Mouse (Mus musculus) layer of hippocampus, adult 9-11 months (tissue): ENCODE data around the gene Ubac2.

ENCODE experiments used
- DNase-seq: peaks from one replicate; pipeline ENCODE4 v3.0.0; 2022

Gene Ubac2

DNA sequence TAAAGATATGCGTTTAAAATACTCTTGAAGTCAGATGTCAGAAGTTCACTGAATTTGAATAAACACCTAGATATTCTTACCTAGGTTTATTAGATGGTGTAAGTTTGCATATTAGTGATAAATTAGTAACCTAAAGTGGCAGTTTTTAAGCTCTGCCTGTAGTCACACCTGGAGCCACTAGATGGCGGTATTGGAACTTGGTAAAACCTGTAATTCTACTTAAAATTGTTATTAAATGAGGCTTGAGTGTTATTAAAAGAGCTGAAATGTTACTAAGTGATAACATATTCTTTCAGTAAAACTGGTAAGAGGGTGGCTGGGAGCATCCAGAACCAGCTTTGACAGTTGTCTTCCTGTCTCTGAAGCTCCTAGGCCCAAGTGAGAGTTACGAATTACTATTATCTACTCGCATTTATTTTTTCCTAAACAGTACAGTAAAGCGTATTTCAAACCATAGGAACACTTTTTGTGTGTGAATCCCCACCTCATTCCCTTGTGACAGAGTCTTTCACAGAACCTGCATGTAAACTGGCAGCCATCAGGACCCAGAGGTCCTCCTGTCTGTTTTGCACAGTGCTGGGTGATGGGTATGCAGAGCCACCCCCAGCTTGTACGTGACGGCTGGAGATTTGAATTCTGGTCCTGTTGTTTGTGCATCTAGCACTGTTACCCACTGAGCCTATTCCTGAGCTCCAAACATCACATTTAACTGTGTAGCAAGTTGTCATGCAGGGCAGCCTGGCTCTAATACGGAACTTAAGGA lies 50.1 kb downstream of the Ubac2 start:
- DNase-seq = no peak

- no peak for DNase-seq
These were observed 51.0 kb downstream of the Ubac2 start for GRCm38 (mm10) chr14:121929243-121929951.

DNA sequence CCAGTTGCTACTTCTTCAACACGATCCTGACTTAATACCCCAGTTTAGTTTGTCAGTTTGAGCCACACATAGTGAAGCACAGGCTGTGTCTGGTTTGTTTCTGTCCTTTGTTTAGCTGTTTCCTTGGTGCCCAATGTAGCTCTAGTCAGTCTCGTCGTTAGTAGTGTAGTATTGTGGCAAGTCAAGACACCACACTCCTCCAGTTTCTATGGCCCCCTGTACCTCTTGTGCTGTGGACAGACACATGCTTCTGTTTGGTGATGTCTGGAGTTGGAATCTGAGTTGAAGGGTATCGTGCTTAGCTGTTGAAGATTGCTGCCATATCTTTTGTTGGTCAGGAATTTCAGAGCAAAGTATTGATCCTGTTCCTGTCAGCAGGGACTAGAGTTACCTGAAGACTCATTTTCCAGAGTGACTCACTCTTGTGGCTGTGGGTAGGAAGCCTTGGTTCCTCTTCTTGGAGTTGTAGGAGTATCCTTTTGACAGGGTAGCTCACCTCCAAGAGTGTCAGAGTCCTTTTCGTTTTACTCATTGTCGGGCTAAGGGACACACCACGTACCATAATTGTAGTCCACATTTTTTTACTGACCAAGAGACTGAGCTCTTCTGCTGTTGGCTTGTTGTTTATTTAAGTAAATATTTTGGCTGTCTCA lies 52.4 kb downstream of the Ubac2 start:
- no peak for DNase-seq

DNA sequence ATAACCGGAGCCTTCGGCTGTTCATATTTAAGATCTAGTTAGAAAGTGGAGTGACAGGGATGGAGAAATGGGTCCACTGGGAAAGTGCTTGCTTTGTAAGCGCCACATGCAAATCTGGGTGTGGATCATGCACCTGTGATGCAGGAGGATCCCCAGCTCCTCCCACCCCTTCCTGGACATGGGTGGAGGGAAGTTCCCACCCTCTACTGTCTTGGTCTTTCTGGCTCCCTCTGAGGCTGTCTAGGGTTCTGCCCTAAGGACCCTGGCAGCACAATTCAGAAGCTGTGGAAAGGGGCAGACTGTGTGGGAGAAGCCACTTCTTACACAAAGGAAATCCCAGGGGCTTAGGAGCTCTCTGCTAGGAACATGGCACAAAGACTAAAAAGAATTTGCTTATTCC lies 53.2 kb downstream of the Ubac2 start:
- DNase-seq = no peak

DNA sequence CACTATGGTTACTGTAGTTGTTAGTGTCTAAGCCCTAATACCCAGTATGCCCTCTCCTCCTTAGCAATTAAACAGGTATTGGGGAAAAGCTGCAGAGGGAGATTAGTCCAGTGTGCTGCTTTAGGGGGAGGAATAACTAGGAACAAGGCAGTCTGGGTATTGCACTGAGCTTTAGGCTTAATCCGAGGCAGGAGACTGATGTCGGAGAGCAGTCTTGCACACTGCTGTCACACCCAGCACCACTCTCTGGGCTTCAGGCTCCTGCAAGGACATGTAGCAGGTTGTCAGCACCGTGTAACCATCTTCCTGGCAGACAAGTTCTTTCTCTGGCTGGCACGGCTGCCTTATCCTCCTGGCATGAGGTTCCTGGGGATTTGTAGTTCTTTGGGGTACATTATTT lies 53.8 kb downstream of the Ubac2 start:
- no peak for DNase-seq

- DNase-seq = no peak
These were observed 55.6 kb downstream of the Ubac2 start for GRCm38 (mm10) chr14:121933906-121934596.

- no peak for DNase-seq
These were observed 56.2 kb downstream of the Ubac2 start for GRCm38 (mm10) chr14:121934597-121934946.

DNA sequence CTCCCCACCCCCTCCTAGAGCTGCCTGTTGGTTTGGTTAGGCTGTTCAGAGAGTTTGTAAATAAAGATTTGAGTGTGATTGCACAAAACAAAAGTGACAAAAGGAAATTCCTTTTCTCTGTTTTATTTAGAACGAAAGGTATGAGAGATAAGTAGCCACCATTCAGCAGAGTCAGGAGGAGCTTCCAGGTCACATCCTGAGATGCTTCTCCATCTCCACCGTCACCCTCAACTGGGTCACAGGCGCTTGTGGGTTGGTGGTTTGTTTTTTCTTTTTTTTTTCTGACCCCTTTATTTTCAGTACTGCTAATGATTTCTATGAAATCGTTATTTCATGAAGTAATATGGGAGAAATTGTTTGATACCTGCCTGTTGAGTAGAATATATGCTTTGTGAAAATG lies 57.9 kb downstream of the Ubac2 start:
- no peak for DNase-seq

DNA sequence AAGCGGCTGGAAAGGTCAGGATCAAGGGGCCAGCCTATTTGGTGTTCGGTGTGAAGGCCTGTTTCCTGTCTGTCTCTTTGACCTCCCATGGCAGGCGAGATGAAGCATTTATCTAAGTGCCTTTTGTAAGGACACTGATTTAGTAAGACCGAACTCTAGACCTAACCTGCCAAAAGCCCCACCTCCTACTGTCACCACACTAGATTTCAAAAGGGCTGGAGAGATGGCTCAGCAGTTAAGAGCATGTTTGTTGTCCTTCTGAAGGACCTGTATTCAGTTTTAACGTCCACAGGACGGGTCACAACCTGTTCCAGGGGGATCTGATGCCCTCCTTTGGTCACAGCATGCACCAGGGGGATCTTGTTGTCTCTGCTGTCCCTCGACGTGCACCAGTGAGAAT lies 58.4 kb downstream of the Ubac2 start:
- no peak for DNase-seq

DNA sequence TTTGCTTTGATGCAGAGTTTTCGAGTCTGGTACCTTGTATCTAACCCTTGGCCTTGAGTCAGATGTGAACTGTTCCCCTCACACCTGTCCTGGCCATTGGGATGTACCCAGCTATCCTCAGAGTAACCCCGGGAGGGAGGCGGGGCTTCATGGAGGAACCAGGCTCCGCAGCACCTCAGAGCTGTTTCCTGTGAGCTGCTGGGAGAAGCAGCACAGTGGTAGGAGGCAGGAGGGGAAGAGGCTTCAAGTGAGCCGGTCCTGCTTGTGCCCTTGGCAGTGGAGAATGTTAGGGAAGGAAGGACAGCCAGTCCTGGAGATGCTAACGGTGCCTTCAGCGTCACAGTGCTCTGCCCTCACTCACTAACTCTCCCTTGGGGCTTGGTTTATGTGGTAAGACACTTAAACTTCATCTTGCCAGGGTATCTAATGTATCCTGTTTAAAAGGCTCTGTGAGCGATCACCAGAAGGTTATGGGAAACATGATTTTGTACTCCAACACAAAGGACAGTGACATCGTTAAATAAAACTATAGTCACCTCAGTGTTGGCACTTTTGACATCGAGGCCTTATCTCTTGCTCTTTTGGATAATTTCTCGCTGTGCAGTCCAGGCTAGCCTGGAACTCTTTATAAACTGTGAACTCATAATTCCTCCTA lies 59.3 kb downstream of the Ubac2 start:
- no peak for DNase-seq

DNA sequence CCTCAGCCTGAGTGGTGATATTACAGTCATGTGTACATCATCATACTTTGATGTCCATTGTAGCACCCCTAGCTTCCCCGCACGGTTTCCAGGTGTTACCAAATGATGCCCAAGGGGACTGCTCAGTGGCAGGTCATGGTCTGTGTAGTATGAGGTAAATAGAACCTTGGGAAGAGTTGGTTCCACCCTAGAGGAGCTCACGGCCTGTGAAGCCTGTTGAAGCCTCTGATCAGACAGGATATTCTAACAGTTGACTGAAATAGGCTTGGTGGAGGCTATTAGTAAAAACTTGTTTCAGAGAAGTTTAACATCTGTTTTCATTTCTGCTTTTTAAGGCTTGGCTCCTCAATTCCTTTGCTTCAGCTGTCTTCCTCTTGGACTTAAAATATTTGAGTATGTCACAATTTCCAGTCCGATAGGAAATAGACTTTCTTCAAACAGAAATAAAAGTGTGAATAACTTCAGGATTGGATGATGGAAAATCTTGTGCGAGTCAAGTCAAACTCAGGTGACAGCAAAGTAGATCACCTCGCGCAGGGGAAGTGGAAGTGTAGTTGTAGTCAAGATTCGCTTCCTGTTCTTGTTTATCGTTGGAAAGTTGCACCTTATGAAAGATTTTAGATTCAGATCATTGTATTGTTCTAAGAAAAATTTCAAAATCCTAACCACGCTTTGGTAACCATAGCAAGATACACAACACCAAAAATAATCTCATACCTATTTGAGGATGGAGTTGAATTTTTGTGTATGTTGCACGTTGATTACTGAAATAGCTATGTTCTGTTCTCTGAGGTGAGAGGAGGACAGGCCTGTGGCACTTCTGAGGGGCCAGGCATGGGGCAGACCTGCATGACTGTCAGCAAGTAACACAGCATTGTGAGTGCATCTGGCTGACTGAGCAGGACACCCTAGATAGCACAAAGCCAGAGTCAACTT lies 60.1 kb downstream of the Ubac2 start:
- DNase-seq = no peak

- DNase-seq = no peak
These were observed 61.2 kb downstream of the Ubac2 start for GRCm38 (mm10) chr14:121939582-121939981.

DNA sequence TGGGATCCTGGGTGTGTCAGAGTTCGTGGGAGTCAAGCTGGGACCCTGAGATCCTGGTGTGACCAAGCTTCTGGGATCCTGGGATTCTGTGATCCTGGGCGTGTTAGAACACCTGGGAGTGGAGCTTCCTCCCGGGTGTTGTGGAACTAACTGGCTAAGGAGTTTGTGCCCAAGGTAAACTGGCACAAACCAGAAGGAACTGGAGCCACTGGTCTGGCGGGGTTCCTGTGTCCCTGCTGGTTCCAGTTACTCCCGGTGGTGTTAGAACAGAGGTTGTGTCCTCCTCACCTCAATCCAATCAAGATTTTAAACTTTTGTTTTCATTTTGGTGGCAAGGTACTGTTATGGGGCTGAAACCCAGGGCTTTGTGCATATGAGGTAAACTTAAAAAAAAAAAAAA lies 67.7 kb downstream of the Ubac2 start:
- no peak for DNase-seq

- no peak for DNase-seq
These were observed 68.3 kb downstream of the Ubac2 start for GRCm38 (mm10) chr14:121946728-121947127.

DNA sequence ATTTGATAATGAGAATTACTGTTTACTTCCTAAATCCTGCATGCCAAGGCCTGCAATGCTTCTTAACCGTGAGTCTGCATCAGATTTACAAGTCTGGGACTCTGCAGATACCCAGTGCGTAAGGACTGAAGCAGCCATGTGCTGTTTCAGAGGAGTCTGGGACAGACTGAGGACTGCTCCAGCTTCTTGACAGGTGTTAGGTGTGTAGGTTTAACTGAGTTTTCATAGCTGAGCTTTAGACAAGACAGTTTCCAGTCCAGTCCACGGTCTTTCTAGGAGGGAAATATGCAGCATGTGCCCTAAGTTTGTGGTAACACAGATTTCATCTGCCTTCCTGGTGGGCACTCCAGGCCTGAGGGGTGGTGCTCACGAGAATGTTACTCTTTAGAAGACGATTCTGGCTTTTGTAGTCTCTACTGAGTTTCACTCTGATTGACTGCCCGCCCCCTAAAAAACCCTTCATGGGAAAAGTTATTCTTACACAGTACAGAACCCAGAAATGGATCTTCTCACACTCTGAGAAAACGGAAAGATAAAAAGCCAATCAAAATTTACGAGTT lies 68.9 kb downstream of the Ubac2 start:
- DNase-seq = no peak

GRCm38 (mm10) chr14:121947966-121948365 lies 69.5 kb downstream of the Ubac2 start:
- no peak for DNase-seq

DNA sequence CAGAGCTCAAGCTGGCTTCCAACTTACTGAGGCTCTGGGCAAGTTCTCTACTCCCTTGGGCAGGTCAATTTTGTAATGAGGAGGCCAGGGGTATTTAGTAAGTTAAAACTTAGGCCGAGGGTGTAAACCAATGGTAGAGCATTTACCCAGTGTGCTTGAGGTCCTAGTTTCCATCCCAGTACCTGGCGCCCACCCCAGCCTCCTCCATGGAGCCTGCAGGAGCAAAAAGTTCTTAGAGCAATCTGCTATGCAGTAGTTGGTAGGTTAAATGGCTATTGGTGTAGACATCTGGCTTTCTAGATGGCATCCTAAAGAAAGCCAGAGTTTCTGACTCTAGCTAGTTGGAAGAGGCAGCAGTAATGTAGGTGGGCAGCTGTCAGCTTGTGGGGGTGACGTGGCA lies 71.0 kb downstream of the Ubac2 start:
- DNase-seq = no peak

DNA sequence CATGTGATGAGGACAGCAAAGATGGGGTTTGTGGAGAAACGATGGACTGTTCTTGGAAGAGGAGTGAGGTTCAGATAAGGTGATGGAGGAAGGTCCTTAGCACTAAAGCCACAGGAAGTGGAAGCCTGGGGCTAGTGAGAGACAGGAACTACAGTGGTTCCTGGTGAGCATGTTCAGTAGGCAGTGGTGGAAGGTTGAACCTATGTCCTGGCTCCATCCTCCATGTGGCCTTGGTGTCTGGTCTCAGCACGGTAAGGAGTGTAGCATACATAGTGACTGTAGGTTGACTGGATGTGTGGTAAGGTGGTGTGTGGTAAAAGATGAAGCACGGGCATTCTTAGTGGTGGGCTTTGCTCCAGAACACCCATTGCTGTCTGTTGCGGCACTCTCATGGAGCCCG lies 71.5 kb downstream of the Ubac2 start:
- no peak for DNase-seq

GRCm38 (mm10) chr14:121951399-121952045 lies 73.1 kb downstream of the Ubac2 start:
- DNase-seq = no peak

- no peak for DNase-seq
These were observed 73.6 kb downstream of the Ubac2 start for GRCm38 (mm10) chr14:121952046-121952400.

- no peak for DNase-seq
These were observed 75.7 kb downstream of the Ubac2 start for GRCm38 (mm10) chr14:121954129-121954528.
